Mouse (Mus musculus): ENCODE measurements around the gene Gm26920. TPM values are rescaled to one million over a fixed set of nuclear protein-coding genes. Genes with fewer than 3 reads are reported as not detected.
"Not testable (repeated sequence)": the region's sequence is repeated elsewhere in the genome, so short reads cannot be mapped to it uniquely, and the experiment has no call there.

The Gm26920 gene
- polyA plus RNA-seq (2016; fragmentation: Nextera tagmentation; extraction: Ambion mirVana): 2.7 and 6.9 TPM in 2 replicates

DNA sequence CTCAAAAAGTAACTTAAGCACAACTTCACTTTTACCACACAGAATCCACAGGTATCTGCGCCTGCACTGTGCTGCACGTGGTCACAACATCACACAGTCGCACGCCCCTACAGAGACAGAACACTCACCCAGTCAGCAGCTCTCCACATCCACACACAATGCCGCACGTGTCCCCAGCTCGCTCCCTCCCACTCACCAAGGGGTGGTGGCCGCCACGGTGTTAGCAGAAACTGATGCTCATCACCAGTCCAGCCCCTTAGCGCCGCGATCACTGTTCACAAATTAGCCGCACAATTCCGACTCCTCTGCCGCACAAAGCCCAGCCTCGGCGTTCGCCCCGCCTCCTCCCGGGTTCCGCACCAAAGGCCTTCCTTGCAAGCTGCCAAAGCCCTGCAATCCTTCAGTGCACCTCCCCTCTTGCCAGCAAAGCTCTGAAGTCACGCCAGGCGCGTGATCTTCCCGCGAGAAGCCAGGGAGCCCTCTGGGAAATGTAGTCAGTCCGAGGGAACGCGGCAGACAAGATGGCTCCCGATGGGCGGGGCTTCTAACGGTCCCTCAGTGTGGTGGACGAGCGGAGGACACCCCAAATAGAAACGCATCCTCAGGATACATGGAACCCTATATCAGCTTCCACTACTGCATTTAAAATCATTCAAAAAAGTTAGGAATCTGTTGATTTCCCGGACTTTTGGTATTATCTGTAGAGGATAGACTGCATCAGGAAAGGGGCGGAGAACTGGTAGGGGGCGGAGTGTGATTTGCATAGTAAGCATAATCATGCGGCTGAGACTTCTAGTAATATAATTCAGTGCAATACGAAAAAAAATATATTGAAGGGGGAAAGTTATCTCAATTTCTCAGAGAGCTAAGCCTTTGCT lies at the start of gene Gm26920, which contains the start of gene Zfp566:
Gm26920 (minus strand) TSS at position 319 of the 878 bp plus-strand sequence.
Zfp566 (minus strand) TSS at position 436 of the 878 bp plus-strand sequence.
- peak within 1 kb of the TSS; percentile 75 for H3K9ac ChIP-seq
- peak within 1 kb of the TSS; percentile 88 for H3K27ac ChIP-seq
- peak within 1 kb of the TSS; percentile 67 for H3K4me3 ChIP-seq (replicated peaks)
- H3K27me3 ChIP-seq: no peaks in the 10 kb centered on the region
- peaks cover 2% of the 10 kb centered on the region; the same call in 1 of the 2 replicates for H3K9me3 ChIP-seq
- H3K4me2 ChIP-seq: peak within 1 kb of the TSS; percentile 72
- WGBS: under 1% methylated on average over 40 of the region's 40 CpGs
- peaks cover 18% of the 10 kb centered on the region for H3K36me3 ChIP-seq (replicated peaks)
- ATAC-seq (ENCODE audit: low FRiP score): peak; percentile 92
- peaks cover 37% of the 10 kb centered on the region for H3K4me1 ChIP-seq

DNA sequence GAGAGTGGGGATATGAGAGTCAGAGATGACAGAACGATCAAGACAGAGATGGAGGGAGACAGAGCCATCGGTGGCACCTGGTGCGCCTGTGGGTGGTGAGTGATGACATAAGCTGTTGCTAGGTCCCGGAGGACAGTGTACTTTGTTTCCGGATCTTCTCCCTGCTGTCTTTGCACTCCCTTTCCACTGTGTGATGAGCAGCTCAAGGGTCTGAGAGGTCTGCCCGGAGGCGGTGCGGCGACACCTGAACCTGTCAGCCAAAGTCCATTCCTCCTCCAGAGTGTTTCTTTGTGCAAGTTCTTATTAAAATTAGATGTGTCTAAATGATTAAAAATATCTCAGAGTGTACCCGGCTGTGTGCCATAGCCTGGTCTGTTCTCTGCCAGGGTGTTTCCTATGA lies 46.6 kb upstream of the Gm26920 start:
- H3K9me3 ChIP-seq: no peaks in the 10 kb centered on the region
- no peak overlapping the region for H3K9ac ChIP-seq
- no peaks in the 10 kb centered on the region for H3K27me3 ChIP-seq
- no peak for ATAC-seq (ENCODE audit: low FRiP score)
- H3K4me2 ChIP-seq: no peak overlapping the region
- 89% methylated on average over 10 of the region's 10 CpGs for WGBS
- no peak overlapping the region for H3K4me3 ChIP-seq (replicated peaks)
- peaks cover 69% of the 10 kb centered on the region for H3K36me3 ChIP-seq (replicated peaks)
- no peaks in the 10 kb centered on the region for H3K4me1 ChIP-seq
- no peak overlapping the region for H3K27ac ChIP-seq

DNA sequence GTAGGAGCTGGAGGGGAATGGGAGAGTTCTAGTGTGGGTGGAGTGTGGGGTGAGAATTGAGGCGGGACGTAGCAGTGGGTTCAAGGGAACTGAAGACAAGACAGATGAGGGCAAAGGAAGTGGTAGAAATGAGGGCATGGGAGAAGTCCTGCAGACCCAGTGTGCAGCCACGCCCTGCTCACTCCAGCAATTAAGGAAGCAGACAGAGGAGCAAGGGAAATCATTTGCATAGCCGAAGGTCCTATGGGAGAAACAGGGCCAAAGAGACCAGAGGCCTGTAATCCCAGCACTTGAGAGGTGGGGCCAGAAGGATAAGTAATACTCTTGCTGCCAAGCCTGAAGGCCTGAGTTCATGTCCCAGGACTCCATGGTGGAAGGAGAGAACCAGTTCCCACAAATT lies 42.2 kb upstream of the Gm26920 start:
- Histone ChIP-seq H3K4me1 (no peaks in the 10 kb centered on the region), H3K4me2 (no peak overlapping the region), H3K36me3 (replicated peaks) (peaks cover 88% of the 10 kb centered on the region), H3K27me3 (no peaks in the 10 kb centered on the region), H3K9ac (no peak overlapping the region), H3K9me3 (no peaks in the 10 kb centered on the region), H3K4me3 (replicated peaks) (no peak overlapping the region), H3K27ac (no peak overlapping the region)
- 93% methylated on average over 4 of the region's 4 CpGs for WGBS
- ATAC-seq (ENCODE audit: low FRiP score): no peak

DNA sequence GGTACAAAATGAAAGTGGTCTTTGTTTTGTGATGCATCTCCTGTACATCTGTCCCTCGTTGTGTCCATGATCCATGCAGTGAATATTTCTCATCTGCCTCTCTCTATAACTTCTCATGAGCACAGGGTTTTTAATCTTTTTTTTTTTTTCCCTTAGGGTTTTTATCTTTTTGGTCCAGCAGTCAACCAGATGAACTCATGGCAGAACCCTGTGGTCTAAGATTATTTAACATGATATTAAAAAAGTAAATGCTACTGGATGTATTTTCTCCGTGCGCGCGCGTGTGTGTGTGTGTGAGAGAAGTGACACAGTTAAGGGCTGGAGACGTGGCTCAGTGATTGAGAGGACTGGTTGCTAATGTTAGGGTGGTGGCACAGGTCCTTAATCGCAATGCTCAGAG lies 39.7 kb upstream of the Gm26920 start:
- Histone ChIP-seq H3K36me3 (replicated peaks) (peaks cover 81% of the 10 kb centered on the region), H3K4me3 (replicated peaks) (no peak overlapping the region), H3K27ac (no peak overlapping the region), H3K27me3 (no peaks in the 10 kb centered on the region), H3K4me2 (no peak overlapping the region), H3K4me1 (no peaks in the 10 kb centered on the region), H3K9ac (no peak overlapping the region), H3K9me3 (no peaks in the 10 kb centered on the region)
- ATAC-seq (ENCODE audit: low FRiP score): no peak
- 98% methylated on average over 8 of the region's 8 CpGs for WGBS

DNA sequence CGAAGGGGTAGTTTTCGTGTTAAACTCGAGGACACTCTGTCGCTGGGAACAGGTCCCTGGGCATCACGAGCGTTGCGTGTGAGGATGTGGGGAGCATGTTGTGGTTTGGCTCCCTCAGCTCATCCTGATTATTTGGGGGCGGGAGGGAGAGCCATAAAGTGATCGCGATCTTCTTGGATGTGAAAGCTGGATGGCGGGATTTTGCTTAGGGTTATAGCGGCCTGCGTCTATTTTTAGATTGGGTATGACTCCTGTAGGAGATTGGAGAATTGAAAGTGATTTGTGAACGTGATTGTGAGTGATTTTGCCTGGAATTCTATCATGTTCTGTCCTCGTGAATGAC lies 31.9 kb upstream of the Gm26920 start:
- Histone ChIP-seq H3K4me3 (replicated peaks) (peak overlapping the region; percentile 71), H3K9me3 (no peaks in the 10 kb centered on the region), H3K27me3 (no peaks in the 10 kb centered on the region), H3K36me3 (replicated peaks) (peaks cover 14% of the 10 kb centered on the region), H3K27ac (peak overlapping the region; percentile 82), H3K4me2 (peak overlapping the region; percentile 81), H3K9ac (peak overlapping the region; percentile 78), H3K4me1 (peaks cover 7% of the 10 kb centered on the region)
- ATAC-seq (ENCODE audit: low FRiP score): no peak; the same call in 1 of the 2 replicates
- 6% methylated on average over 15 of the region's 15 CpGs for WGBS

DNA sequence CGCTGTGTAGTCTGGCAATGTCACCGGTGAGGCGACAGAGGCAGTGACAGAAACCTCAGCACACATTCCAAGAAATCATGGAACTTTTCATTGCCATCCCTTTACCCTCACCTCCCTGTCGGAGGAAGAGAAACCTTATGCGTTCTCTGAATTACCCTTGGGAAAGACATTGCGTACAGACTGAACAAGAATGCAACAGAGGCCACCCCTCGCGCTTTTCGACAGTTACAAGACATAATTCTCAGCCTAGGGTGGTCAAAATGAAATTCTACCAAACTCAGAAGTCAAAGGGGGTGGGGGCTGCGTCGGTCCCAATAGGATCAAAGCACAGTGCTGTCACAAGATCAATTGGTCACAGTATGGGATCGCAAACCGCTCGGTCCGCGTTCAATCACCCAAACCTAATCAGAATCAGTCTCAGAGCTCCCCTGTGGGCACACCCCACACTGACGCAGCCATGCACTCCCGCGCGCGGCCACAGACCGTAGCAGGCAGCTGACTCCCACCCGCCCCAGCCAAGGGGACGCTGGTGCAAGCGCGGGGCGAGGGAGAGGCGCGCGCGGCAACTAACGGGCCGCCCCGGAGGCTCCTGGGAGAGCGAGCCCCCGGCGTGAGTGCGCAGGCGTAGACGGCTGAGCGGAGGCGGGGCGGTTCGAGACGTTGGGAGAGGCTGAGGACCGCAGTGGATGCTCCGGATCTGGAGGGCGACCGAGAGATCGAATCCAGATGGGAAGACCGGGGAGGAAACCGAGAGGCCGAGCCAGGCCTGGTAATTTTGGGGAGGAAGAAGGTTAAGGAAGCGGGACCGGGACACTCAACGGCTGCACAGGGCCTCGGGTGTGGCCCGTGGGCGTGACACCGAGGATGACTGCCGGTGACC lies 31.3 kb upstream of the Gm26920 start, which contains the start of gene Zfp382:
Zfp382 (plus strand) TSS at position 635 of the 880 bp plus-strand sequence.
- ATAC-seq (ENCODE audit: low FRiP score): peak; percentile 97
- H3K9me3 ChIP-seq: no peaks in the 10 kb centered on the region
- no peaks in the 10 kb centered on the region for H3K27me3 ChIP-seq
- WGBS: under 1% methylated on average over 61 of the region's 61 CpGs
- H3K27ac ChIP-seq: peak within 1 kb of the TSS; percentile 82
- H3K4me1 ChIP-seq: peaks cover 7% of the 10 kb centered on the region
- peak within 1 kb of the TSS; percentile 81 for H3K4me2 ChIP-seq
- H3K9ac ChIP-seq: peak within 1 kb of the TSS; percentile 78
- peaks cover 8% of the 10 kb centered on the region for H3K36me3 ChIP-seq (replicated peaks)
- H3K4me3 ChIP-seq (replicated peaks): peak within 1 kb of the TSS; percentile 71

DNA sequence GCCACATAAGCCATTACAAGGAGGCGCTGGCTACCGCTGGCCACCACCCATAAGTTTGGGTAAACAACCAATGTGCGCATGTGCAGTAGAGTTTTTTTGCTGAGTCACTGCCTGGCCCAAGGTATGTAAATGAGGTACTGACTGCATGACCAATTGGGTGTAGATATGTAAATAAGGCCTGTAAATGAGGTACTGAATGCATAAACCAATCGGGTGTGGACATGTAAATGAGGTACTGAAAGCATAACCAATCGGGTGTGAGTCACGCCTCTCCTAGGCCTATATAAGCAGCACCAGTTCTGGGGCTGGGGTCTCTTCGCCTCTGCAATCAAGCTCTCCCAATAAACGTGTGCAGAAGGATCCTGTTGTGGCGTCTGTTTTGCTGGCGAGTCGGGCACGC lies 27.7 kb upstream of the Gm26920 start:
- 93% methylated on average over 12 of the region's 12 CpGs for WGBS
- not testable (repeated sequence) for H3K4me3 ChIP-seq (replicated peaks); H3K27ac ChIP-seq; ATAC-seq (ENCODE audit: low FRiP score); H3K4me2 ChIP-seq; H3K36me3 ChIP-seq (replicated peaks); H3K9ac ChIP-seq; H3K4me1 ChIP-seq; H3K27me3 ChIP-seq
- 0 out of 2 replicates have a peak, but pooled peaks cover 13% of the 10 kb centered on the region for H3K9me3 ChIP-seq

DNA sequence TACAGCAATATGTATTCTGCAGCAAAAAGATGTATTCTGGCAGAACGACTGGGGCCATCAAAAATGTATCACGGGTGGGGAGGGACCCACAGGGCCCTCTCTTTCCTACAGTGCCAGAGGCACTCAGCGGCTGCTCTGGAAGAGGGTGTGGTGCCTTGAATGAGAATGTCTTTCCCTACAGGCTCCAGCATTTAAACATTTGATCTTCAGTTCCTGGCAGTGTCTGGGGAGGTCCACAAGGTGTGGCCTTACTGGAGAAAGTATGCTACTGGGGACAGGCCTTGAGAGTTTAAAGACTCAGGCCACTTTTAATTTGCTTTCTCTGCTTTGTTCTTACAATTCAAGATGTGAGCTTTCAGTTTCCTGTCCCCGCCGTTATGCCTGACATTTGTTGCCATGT lies 25.9 kb upstream of the Gm26920 start:
- WGBS: 93% methylated on average over 5 of the region's 5 CpGs

DNA sequence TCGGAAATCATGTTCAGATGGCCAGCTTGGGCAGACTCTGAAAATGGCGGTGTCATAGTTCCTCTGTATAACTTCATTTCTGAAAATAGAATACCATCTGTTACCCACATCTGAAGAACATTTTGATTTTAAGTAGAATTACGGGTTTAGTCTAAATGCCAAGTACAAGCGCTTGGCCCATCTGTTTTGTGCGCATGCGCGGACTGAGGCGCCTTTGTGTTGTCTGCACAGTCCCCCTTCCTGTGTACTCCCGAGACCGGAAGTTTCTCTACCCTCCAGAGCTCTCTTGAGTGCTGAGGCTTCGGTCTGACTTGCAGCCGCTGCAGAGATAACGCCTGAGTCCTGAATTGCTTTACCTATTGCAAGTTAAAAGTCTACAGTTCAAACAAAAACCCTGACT lies 9.1 kb upstream of the Gm26920 start:
- ATAC-seq (ENCODE audit: low FRiP score): no peak
- peaks cover 61% of the 10 kb centered on the region for H3K36me3 ChIP-seq (replicated peaks)
- peaks cover 11% of the 10 kb centered on the region for H3K4me1 ChIP-seq
- no peak overlapping the region for H3K27ac ChIP-seq
- no peak overlapping the region for H3K4me3 ChIP-seq (replicated peaks)
- no peak overlapping the region for H3K4me2 ChIP-seq
- no peaks in the 10 kb centered on the region for H3K27me3 ChIP-seq
- H3K9me3 ChIP-seq: peaks cover 11% of the 10 kb centered on the region; the same call in 1 of the 2 replicates
- no peak overlapping the region for H3K9ac ChIP-seq
- WGBS: 95% methylated on average over 13 of the region's 13 CpGs

More for the DNA sequence above, 25.9 kb upstream of the Gm26920 start:
- H3K36me3 ChIP-seq (replicated peaks): no peaks in the 10 kb centered on the region
- H3K4me2 ChIP-seq: no peak overlapping the region
- no peaks in the 10 kb centered on the region for H3K27me3 ChIP-seq
- no peak overlapping the region for H3K4me3 ChIP-seq (replicated peaks)
- H3K9ac ChIP-seq: no peak overlapping the region
- 0 out of 2 replicates have a peak, but pooled peaks cover 13% of the 10 kb centered on the region for H3K9me3 ChIP-seq
- H3K27ac ChIP-seq: no peak overlapping the region
- H3K4me1 ChIP-seq: no peaks in the 10 kb centered on the region
- no peak for ATAC-seq (ENCODE audit: low FRiP score)

DNA sequence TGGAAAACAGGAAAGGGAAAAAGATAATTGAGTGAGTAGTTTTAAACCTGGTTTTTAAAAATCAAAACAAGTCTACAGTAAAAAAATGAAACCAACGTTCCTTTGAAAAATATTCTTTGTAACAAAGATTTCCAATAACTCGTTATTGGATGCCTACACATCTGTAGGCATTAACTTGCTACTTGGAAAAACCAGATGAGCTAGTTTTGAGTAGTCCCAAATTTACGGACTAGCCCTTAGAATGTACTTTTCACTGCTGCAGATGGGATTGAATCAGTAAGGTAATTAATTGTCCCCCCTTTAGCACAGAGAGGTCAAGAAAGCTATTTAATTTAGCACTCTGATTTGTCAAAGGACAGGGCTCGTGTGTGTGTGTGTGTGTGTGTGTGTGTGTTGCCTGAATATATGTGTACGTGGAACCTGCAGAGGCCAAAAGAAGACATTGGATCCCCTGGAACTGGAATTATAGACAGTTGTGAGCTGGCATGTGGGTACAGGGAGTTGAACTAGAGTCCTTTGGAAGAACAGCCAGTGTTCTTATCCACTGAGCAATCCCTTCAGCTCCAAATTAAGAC lies 5.4 kb upstream of the Gm26920 start:
- no peaks in the 10 kb centered on the region for H3K27me3 ChIP-seq
- 8% methylated on average over 5 of the region's 5 CpGs for WGBS
- no peak for ATAC-seq (ENCODE audit: low FRiP score)
- peak overlapping the region; percentile 56; the same call in 1 of the 2 replicates for H3K27ac ChIP-seq
- H3K36me3 ChIP-seq (replicated peaks): peaks cover 31% of the 10 kb centered on the region
- no peaks in the 10 kb centered on the region for H3K9me3 ChIP-seq
- H3K4me1 ChIP-seq: peaks cover 21% of the 10 kb centered on the region
- H3K4me2 ChIP-seq: peak overlapping the region; percentile 81
- H3K9ac ChIP-seq: peak overlapping the region; percentile 70
- H3K4me3 ChIP-seq (replicated peaks): peak overlapping the region; percentile 49

DNA sequence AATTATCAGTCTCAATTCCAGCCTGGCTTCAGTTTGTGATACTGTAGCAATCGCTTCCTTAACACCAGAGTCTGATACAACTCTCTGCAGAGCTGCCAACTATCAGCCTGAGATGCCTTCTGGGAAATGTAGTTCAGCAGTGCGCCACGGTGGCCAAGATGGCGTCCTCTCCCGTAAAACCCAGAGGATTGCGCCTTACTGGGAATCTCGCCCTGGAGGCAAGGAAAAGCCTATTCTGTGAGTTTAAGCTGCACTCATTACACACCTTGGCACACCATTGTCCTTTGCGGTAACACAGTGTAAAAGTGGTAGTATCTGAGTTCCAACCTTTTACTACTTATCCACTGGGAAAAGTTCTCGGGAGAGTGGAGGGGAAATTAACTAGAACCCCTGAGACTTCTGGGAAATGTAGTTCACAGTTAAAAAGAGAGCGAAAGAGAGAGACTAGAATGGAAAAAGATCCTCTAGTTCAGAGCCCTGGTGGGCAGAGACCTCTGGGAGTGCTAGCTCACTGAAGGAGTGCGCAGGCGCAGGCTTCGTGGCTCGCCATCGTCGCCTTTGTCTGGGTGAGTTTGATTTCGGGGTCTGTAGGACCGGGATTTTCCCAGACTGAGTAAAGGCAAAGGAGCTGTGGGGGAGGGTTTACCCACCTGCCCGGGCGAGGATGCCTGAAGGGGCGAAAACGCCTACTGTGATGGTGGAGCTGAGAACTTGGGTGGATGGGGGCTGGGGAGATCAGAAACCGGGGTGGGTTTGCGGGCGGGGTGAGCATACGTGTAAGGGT lies 4.6 kb upstream of the Gm26920 start, which contains the start of gene Zfp260:
Zfp260 (plus strand) TSS at position 132 of the 784 bp plus-strand sequence.
- Histone ChIP-seq H3K9me3 (no peaks in the 10 kb centered on the region), H3K4me1 (peaks cover 21% of the 10 kb centered on the region), H3K27me3 (no peaks in the 10 kb centered on the region), H3K4me3 (replicated peaks) (peak within 1 kb of the TSS; percentile 49), H3K27ac (peak within 1 kb of the TSS; percentile 96), H3K36me3 (replicated peaks) (peaks cover 23% of the 10 kb centered on the region), H3K4me2 (peak within 1 kb of the TSS; percentile 81), H3K9ac (peak within 1 kb of the TSS; percentile 70)
- WGBS: under 1% methylated on average over 26 of the region's 26 CpGs
- ATAC-seq (ENCODE audit: low FRiP score): peak; percentile 76

Measured in forebrain, embryonic 12.5 days (tissue).